Mouse (Mus musculus): ENCODE measurements around the gene C8g. TPM values are rescaled to one million over a fixed set of nuclear protein-coding genes. Genes with fewer than 3 reads are reported as not detected.

The C8g gene
- polyA plus RNA-seq (2014; fragmentation: Illumina TruSeq; extraction: RNeasy Lipid Tissue Mini Kit (QIAGEN cat#74804); ENCODE audit: low read depth, low replicate concordance) = not detected

GRCm38 (mm10) chr2:25501593-25502486 is at the start of gene C8g:
Gene C8g, minus strand, starts transcription at chr2:25501719.

DNA sequence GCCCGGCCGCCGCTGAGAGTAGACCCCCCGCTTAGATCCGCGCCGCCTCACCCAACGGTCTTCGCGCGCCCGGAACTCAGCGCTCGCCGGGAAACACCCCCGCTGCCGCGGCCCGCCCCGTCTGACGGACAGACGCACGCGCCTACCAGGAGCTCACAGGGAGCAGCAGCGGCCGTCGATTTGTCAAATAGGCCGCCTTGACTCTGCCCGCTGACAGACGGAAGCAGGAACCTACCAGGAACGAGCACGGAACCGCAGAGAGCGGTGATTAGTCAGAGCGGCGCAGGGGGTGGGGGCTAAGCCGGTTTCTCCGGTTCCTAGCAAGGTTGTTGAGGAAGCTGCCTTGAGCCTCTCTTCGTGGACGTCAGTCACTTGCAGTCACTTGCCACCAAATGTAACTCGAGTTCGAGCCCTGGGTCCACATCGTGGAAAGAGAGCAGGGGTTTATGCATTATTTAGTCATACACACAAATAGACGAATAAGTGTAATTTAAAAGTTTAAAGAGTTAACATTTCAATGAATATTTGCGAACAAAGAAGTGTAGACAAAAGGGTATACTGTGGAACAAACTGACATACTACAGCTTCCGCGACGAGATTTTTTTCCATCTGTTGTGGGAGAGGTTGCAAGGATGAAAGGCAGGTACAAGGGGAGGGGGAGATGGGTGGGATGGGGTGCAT is 45.4 kb upstream of the C8g start, which contains the start of gene Traf2:
Traf2 (minus strand) TSS at position 130 of the 681 bp plus-strand sequence.

GRCm38 (mm10) chr2:25500576-25501405 is 728 bp downstream of the C8g start, which contains the start of gene Fbxw5:
Gene Fbxw5, plus strand, starts transcription at chr2:25500750.

GRCm38 (mm10) chr2:25493476-25493961 is 8.0 kb downstream of the C8g start, which contains the start of gene Lcn12:
Gene Lcn12, minus strand, starts transcription at chr2:25493911.

GRCm38 (mm10) chr2:25469969-25470368 is 31.6 kb downstream of the C8g start, which contains the start of gene Ptgds:
Gene Ptgds, minus strand, starts transcription at chr2:25470046.

DNA sequence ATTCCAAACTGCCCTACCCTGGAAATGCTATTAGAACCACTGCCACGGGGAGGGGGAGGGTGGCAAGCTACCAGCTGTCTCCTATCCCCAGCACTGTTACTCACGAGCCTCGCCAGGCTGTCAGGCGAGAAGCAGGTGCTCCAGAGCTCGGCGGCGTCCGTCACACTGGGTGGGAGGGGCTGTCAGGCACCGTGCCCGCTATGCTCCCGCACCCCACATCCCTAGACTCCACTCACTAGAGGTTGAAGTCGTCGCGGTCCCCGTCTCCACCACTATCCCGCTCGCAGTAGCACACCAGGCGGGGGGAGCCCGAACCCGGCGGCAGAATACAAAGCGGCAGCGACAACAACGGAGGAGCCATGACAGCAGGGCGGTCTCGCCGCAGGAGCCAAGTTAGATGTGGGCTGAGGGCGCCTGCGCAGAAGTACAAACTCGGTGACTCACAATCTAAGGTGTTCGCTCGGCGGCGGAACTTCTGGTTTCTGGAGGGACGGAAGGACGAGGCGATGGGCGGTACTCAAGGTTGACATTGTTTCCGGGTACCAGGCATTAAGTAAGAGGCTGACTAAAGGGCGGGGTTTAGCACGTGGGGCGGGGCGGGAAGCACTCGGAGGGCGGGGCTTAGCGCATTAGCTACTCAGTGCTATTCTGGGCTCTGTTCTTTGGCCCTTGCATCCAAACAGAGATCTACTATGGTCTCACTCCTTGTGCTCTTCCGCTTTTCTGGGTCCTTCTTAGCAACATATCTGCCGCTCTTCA is 40.8 kb downstream of the C8g start, which contains the start of gene Paxx:
Paxx (minus strand) TSS at position 544 of the 759 bp plus-strand sequence.

GRCm38 (mm10) chr2:25456205-25456953 is 45.1 kb downstream of the C8g start, which contains the start of gene Clic3:
Gene Clic3, plus strand, starts transcription at chr2:25456838.

Other genes with a start within 250 kb of the C8g start
- gene Tmem203, start 246.3 kb downstream of the C8g start, polyA plus RNA-seq (2014; fragmentation: Illumina TruSeq; extraction: RNeasy Lipid Tissue Mini Kit (QIAGEN cat#74804); ENCODE audit: low read depth, low replicate concordance) = not detected
- gene Tprn, start 239.1 kb downstream of the C8g start, polyA plus RNA-seq (2014; fragmentation: Illumina TruSeq; extraction: RNeasy Lipid Tissue Mini Kit (QIAGEN cat#74804); ENCODE audit: low read depth, low replicate concordance) = 0.52 TPM
- 2.9 TPM for gene Ssna1, start 229.3 kb downstream of the C8g start, polyA plus RNA-seq (2014; fragmentation: Illumina TruSeq; extraction: RNeasy Lipid Tissue Mini Kit (QIAGEN cat#74804); ENCODE audit: low read depth, low replicate concordance)
- gene Anapc2, start 229.2 kb downstream of the C8g start, polyA plus RNA-seq (2014; fragmentation: Illumina TruSeq; extraction: RNeasy Lipid Tissue Mini Kit (QIAGEN cat#74804); ENCODE audit: low read depth, low replicate concordance) = 6.7 TPM
- not detected for gene Tmem210, start 213.6 kb downstream of the C8g start, polyA plus RNA-seq (2014; fragmentation: Illumina TruSeq; extraction: RNeasy Lipid Tissue Mini Kit (QIAGEN cat#74804); ENCODE audit: low read depth, low replicate concordance)
- gene Lrrc26, start 211.8 kb downstream of the C8g start, polyA plus RNA-seq (2014; fragmentation: Illumina TruSeq; extraction: RNeasy Lipid Tissue Mini Kit (QIAGEN cat#74804); ENCODE audit: low read depth, low replicate concordance) = not detected
- gene Grin1, start 182.5 kb downstream of the C8g start, polyA plus RNA-seq (2014; fragmentation: Illumina TruSeq; extraction: RNeasy Lipid Tissue Mini Kit (QIAGEN cat#74804); ENCODE audit: low read depth, low replicate concordance) = 2.7 TPM
- gene Man1b1, start 169.4 kb downstream of the C8g start, polyA plus RNA-seq (2014; fragmentation: Illumina TruSeq; extraction: RNeasy Lipid Tissue Mini Kit (QIAGEN cat#74804); ENCODE audit: low read depth, low replicate concordance) = 23.9 TPM
- 15.1 TPM for gene Dpp7, start 145.4 kb downstream of the C8g start, polyA plus RNA-seq (2014; fragmentation: Illumina TruSeq; extraction: RNeasy Lipid Tissue Mini Kit (QIAGEN cat#74804); ENCODE audit: low read depth, low replicate concordance)
- 0.41 TPM for gene Uap1l1, start 136.0 kb downstream of the C8g start, polyA plus RNA-seq (2014; fragmentation: Illumina TruSeq; extraction: RNeasy Lipid Tissue Mini Kit (QIAGEN cat#74804); ENCODE audit: low read depth, low replicate concordance)
- gene Sapcd2, start 129.4 kb downstream of the C8g start, polyA plus RNA-seq (2014; fragmentation: Illumina TruSeq; extraction: RNeasy Lipid Tissue Mini Kit (QIAGEN cat#74804); ENCODE audit: low read depth, low replicate concordance) = not detected
- 1.6 TPM for gene Entpd2, start 105.8 kb downstream of the C8g start, polyA plus RNA-seq (2014; fragmentation: Illumina TruSeq; extraction: RNeasy Lipid Tissue Mini Kit (QIAGEN cat#74804); ENCODE audit: low read depth, low replicate concordance)
- gene Npdc1, start 102.4 kb downstream of the C8g start, polyA plus RNA-seq (2014; fragmentation: Illumina TruSeq; extraction: RNeasy Lipid Tissue Mini Kit (QIAGEN cat#74804); ENCODE audit: low read depth, low replicate concordance) = 16.0 TPM
- not detected for gene Fut7, start 78.5 kb downstream of the C8g start, polyA plus RNA-seq (2014; fragmentation: Illumina TruSeq; extraction: RNeasy Lipid Tissue Mini Kit (QIAGEN cat#74804); ENCODE audit: low read depth, low replicate concordance)
- gene Abca2, start 73.0 kb downstream of the C8g start, polyA plus RNA-seq (2014; fragmentation: Illumina TruSeq; extraction: RNeasy Lipid Tissue Mini Kit (QIAGEN cat#74804); ENCODE audit: low read depth, low replicate concordance) = 1.9 TPM
- gene Clic3, start 44.9 kb downstream of the C8g start, polyA plus RNA-seq (2014; fragmentation: Illumina TruSeq; extraction: RNeasy Lipid Tissue Mini Kit (QIAGEN cat#74804); ENCODE audit: low read depth, low replicate concordance) = not detected
- 1.5 TPM for gene Paxx, start 40.6 kb downstream of the C8g start, polyA plus RNA-seq (2014; fragmentation: Illumina TruSeq; extraction: RNeasy Lipid Tissue Mini Kit (QIAGEN cat#74804); ENCODE audit: low read depth, low replicate concordance)
- not detected for gene Ptgds, start 31.7 kb downstream of the C8g start, polyA plus RNA-seq (2014; fragmentation: Illumina TruSeq; extraction: RNeasy Lipid Tissue Mini Kit (QIAGEN cat#74804); ENCODE audit: low read depth, low replicate concordance)
- not detected for gene Lcn12, start 7.8 kb downstream of the C8g start, polyA plus RNA-seq (2014; fragmentation: Illumina TruSeq; extraction: RNeasy Lipid Tissue Mini Kit (QIAGEN cat#74804); ENCODE audit: low read depth, low replicate concordance)
- gene Fbxw5, start 969 bp downstream of the C8g start, polyA plus RNA-seq (2014; fragmentation: Illumina TruSeq; extraction: RNeasy Lipid Tissue Mini Kit (QIAGEN cat#74804); ENCODE audit: low read depth, low replicate concordance) = 1.3 TPM
- 1.6 TPM for gene Traf2, start 45.2 kb upstream of the C8g start, polyA plus RNA-seq (2014; fragmentation: Illumina TruSeq; extraction: RNeasy Lipid Tissue Mini Kit (QIAGEN cat#74804); ENCODE audit: low read depth, low replicate concordance)
- 3.3 TPM for gene Edf1, start 56.1 kb upstream of the C8g start, polyA plus RNA-seq (2014; fragmentation: Illumina TruSeq; extraction: RNeasy Lipid Tissue Mini Kit (QIAGEN cat#74804); ENCODE audit: low read depth, low replicate concordance)
- 1.6 TPM for gene Mamdc4, start 73.1 kb upstream of the C8g start, polyA plus RNA-seq (2014; fragmentation: Illumina TruSeq; extraction: RNeasy Lipid Tissue Mini Kit (QIAGEN cat#74804); ENCODE audit: low read depth, low replicate concordance)
- not detected for gene Phpt1, start 73.5 kb upstream of the C8g start, polyA plus RNA-seq (2014; fragmentation: Illumina TruSeq; extraction: RNeasy Lipid Tissue Mini Kit (QIAGEN cat#74804); ENCODE audit: low read depth, low replicate concordance)
- gene Ajm1, start 80.0 kb upstream of the C8g start, polyA plus RNA-seq (2014; fragmentation: Illumina TruSeq; extraction: RNeasy Lipid Tissue Mini Kit (QIAGEN cat#74804); ENCODE audit: low read depth, low replicate concordance) = not detected
- gene Rabl6, start 106.8 kb upstream of the C8g start, polyA plus RNA-seq (2014; fragmentation: Illumina TruSeq; extraction: RNeasy Lipid Tissue Mini Kit (QIAGEN cat#74804); ENCODE audit: low read depth, low replicate concordance) = 68.8 TPM
- not detected for gene Ccdc183, start 116.0 kb upstream of the C8g start, polyA plus RNA-seq (2014; fragmentation: Illumina TruSeq; extraction: RNeasy Lipid Tissue Mini Kit (QIAGEN cat#74804); ENCODE audit: low read depth, low replicate concordance)
- 6.4 TPM for gene Tmem141, start 120.3 kb upstream of the C8g start, polyA plus RNA-seq (2014; fragmentation: Illumina TruSeq; extraction: RNeasy Lipid Tissue Mini Kit (QIAGEN cat#74804); ENCODE audit: low read depth, low replicate concordance)
- 1.3 TPM for gene Fcna, start 126.3 kb upstream of the C8g start, polyA plus RNA-seq (2014; fragmentation: Illumina TruSeq; extraction: RNeasy Lipid Tissue Mini Kit (QIAGEN cat#74804); ENCODE audit: low read depth, low replicate concordance)
- gene Lcn8, start 151.4 kb upstream of the C8g start, polyA plus RNA-seq (2014; fragmentation: Illumina TruSeq; extraction: RNeasy Lipid Tissue Mini Kit (QIAGEN cat#74804); ENCODE audit: low read depth, low replicate concordance) = not detected
- 1.3 TPM for gene Lcn5, start 156.2 kb upstream of the C8g start, polyA plus RNA-seq (2014; fragmentation: Illumina TruSeq; extraction: RNeasy Lipid Tissue Mini Kit (QIAGEN cat#74804); ENCODE audit: low read depth, low replicate concordance)
- gene Lcn6, start 175.1 kb upstream of the C8g start, polyA plus RNA-seq (2014; fragmentation: Illumina TruSeq; extraction: RNeasy Lipid Tissue Mini Kit (QIAGEN cat#74804); ENCODE audit: low read depth, low replicate concordance) = not detected
- not detected for gene Lcn10, start 181.0 kb upstream of the C8g start, polyA plus RNA-seq (2014; fragmentation: Illumina TruSeq; extraction: RNeasy Lipid Tissue Mini Kit (QIAGEN cat#74804); ENCODE audit: low read depth, low replicate concordance)
- gene Obp2a, start 198.3 kb upstream of the C8g start, polyA plus RNA-seq (2014; fragmentation: Illumina TruSeq; extraction: RNeasy Lipid Tissue Mini Kit (QIAGEN cat#74804); ENCODE audit: low read depth, low replicate concordance) = 3.4 TPM
- gene Bmyc, start 205.0 kb upstream of the C8g start, polyA plus RNA-seq (2014; fragmentation: Illumina TruSeq; extraction: RNeasy Lipid Tissue Mini Kit (QIAGEN cat#74804); ENCODE audit: low read depth, low replicate concordance) = 15.5 TPM
- gene Obp2b, start 235.3 kb upstream of the C8g start, polyA plus RNA-seq (2014; fragmentation: Illumina TruSeq; extraction: RNeasy Lipid Tissue Mini Kit (QIAGEN cat#74804); ENCODE audit: low read depth, low replicate concordance) = not detected

Measured in adrenal gland, adult 10 weeks (tissue).